Mouse (Mus musculus) adrenal gland, postnatal 4 days (tissue): ENCODE data around the gene Gm10961. TPM values are rescaled to one million over a fixed set of nuclear protein-coding genes. Genes with fewer than 3 reads are reported as not detected.
A peak's percentile ranks its signal among the peaks of the same experiment; 100 is the strongest.
"Not testable (repeated sequence)": the region's sequence is repeated elsewhere in the genome, so short reads cannot be mapped to it uniquely, and the experiment has no call there.

Source experiments
- DNase-seq, 2 experiments: peaks; one replicate each; pipeline ENCODE4 v3.0.0; 2021 to 2022; ENCODE audit warnings: low spot score in 2 of 2, mixed read lengths in 2 of 2
- total RNA-seq, 2 experiments: library from RNA; stranded (reverse); gene quantifications; 2 replicates each; pipeline ENCODE4 v1.2.3; 2021

The Gm10961 gene
- total RNA-seq, 2 experiments from 2014 or later, result not detected

- DNase-seq, result peak; percentile 36 to 51
Measured at GRCm38 (mm10) chr3:107612902-107613525, 18.1 kb upstream of the Gm10961 start.

- DNase-seq, result no peak
Measured at GRCm38 (mm10) chr3:107617800-107618199, 13.3 kb upstream of the Gm10961 start.

DNA sequence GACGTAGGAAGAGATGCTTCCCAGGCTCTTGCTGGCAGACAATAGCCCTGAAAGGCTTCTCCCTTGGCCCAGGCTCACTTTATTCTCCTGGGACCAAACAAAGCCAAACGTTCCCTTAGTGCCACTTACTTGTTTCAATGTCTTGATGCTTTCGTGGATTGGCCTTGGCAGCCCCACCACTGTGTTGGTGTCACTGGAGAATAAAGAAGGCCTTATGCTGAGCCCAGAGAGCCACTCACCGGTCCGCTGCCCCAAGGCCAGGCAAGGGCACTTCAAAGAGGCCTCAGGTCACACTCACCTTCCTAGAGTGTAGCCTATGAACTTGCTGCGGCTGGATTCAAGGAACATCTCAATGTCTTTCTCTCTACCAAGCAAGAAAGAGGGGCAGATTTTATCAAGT lies 11.2 kb upstream of the Gm10961 start:
- no peak for DNase-seq

DNA sequence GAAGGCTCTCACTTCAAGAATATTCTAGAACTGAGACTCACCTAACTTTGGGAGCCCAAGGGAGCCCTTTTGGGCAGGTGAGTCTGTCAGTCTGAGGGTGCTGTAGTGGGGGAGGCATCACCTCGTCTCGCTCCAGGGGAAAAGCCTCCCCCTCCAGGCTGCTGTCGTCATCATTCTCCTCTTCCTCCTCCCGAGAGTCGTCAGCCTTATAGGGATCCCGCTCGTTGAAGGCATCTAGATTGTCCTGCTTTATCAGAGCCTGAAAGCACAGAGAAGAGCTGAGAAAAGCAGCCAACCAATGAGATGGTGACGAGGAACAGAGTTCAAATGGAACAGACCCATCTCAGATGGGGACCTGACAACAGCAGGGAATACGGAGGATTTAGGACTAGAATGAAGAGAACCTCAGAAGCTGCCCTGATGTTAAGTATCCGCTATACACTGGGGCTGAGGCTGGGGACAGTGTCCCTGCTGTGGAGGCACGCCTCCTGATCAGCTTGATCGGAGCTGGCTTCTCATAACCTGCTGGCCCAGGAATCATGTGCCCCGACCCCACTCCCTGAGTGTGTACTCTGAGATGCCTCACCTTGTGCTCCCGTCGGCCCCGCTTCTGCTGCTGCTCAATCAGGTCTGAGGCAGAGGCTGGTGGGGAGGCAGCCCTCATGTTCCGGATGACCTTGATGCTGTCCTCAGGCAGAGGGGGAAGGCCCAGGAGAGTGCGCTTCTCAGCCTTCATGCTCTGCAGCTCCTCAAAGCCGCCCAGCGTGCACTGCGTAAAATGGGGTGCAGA lies 9.6 kb upstream of the Gm10961 start:
- DNase-seq, result no peak

DNA sequence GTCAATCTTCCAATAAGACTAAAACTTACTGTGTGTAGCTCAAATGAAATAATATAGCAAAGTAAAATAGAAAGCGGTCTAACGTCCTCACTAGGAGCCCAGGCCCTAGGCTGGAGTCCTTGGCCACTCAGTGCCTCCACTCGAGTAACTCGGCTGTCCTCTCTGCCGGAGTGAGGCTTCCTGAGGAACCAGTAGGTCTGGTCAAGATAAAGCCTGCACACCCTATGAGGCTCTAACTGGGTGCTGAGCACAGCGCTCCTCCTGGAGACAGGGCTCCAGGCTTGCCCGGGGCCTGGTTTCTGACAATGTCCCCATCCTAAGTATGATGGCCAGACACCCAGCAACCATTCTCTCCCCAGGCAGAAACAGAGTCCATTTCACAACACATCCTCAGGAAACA lies 8.6 kb upstream of the Gm10961 start:
- DNase-seq, result no peak

DNA sequence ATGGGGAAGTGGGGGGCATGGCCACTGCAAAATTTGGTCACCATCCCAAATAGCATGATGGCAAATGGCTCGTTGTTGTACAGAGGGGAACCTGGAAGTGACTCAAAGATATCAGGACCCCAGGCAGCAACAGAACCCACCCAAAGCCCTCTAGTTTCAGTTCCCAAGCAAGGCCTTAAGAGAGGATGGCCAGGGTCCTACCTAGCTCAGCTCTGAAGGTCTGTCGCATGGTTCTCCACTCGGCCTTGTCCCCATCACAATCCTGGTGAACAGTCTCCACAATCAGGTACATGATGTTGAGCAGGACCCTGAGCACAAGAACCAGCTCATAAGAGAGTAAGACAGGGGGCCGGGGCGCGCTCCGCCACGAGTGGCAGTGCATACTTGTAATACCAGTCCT lies 6.7 kb upstream of the Gm10961 start:
- DNase-seq, result no peak

GRCm38 (mm10) chr3:107625536-107625935 lies 5.6 kb upstream of the Gm10961 start:
- no peak for DNase-seq

- no peak for DNase-seq
Measured at GRCm38 (mm10) chr3:107626751-107627150, 4.4 kb upstream of the Gm10961 start.

GRCm38 (mm10) chr3:107627641-107628040 lies 3.5 kb upstream of the Gm10961 start:
- DNase-seq, result no peak

GRCm38 (mm10) chr3:107628551-107628950 lies 2.6 kb upstream of the Gm10961 start:
- DNase-seq, result no peak

- DNase-seq, result no peak
Measured at GRCm38 (mm10) chr3:107629411-107629810, 1.7 kb upstream of the Gm10961 start.

GRCm38 (mm10) chr3:107631523-107631958 lies 419 bp downstream of the Gm10961 start, which contains the start of gene Strip1:
TSS of gene Strip1 (minus strand) at chr3:107631694.
- peak; percentile 80 to 85 for DNase-seq

DNA sequence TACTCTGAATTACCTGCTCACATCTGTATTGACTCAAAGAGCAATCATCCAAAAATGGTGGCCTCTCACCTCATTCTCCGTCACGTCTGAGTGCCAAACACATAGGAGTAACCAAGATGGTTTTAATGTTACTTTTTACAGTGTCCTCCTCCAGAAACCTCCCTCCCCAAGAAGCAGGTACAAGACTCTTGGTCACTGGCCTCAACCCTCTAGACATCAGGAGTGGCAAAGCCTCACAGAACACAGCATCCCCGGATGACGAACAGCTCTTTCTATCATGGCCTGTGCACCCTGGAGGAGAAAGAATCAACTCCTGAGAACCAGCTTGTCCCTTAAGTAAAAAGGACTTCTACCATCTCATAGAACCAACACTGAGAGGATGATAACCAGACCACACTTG lies 1.7 kb downstream of the Gm10961 start:
- DNase-seq, result no peak

- DNase-seq, result no peak
Measured at GRCm38 (mm10) chr3:107633906-107634305, 2.8 kb downstream of the Gm10961 start.

GRCm38 (mm10) chr3:107635836-107636235 lies 4.7 kb downstream of the Gm10961 start:
- no peak for DNase-seq

DNA sequence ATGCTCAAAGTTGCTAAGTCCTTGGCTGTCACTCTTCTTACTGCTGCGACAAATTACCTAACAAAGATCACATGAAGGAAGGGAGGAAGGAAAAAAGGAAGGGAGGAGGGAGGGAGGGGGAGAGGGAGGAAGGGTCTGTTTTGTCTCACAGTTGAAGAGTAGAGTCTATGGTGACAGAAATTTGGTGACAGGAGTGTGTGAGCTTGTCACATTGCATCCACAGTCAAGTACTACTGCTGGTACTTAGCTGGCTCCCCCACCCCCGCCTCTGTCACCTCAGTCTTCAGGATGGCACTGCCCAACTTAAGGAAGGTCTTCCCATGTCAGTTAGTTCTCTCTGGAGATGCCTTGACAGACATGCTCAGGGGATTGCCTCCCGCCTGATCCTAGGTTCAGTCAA lies 5.1 kb downstream of the Gm10961 start:
- no peak for DNase-seq

DNA sequence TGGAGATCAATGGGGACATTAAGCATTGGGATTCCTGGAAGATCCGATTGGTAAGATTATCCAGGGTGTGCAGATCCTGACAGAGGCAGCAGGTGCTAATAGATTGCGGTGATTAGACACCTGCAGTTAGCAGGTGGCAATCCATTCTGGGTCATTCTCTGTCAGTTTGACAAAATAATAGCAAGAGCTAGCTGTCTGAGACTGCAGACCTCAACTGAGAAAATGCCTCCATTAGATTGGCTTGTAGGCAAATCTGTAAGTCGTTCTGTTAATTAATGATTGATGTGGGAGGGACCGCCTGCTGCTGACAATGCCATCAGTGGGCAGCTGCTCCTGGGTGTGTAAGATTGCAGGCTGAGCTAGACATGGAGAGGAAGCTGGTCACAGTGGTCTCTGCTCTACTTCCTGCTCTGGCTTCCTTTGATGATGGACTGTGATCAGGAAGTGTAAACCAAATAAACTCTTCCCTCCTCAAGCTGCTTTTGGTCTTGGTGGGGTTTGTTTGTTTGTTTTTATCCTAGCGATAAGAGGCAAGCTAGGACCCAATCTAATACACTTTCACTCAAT lies 6.6 kb downstream of the Gm10961 start:
- no peak for DNase-seq

- no peak for DNase-seq
Measured at GRCm38 (mm10) chr3:107646947-107647346, 15.8 kb downstream of the Gm10961 start.

DNA sequence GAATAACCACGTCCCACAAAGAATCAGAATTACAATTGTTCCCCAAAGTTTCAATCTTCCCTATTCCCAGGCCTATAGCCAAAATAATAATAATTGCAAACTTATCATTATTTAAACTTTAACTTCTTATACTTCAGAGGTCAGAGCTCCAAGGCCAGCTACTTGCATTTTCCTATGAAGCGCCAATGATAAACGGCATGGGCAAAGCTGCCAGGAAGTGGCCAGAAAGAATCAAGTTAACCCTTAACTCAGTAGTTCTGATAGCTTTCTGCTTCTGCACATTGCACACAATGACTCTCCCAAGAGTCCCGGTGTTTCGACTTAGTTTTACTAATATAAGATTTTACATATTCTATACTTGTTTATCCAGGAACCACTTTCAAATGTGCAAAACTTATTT lies 19.2 kb downstream of the Gm10961 start:
- not testable (repeated sequence) for DNase-seq

DNA sequence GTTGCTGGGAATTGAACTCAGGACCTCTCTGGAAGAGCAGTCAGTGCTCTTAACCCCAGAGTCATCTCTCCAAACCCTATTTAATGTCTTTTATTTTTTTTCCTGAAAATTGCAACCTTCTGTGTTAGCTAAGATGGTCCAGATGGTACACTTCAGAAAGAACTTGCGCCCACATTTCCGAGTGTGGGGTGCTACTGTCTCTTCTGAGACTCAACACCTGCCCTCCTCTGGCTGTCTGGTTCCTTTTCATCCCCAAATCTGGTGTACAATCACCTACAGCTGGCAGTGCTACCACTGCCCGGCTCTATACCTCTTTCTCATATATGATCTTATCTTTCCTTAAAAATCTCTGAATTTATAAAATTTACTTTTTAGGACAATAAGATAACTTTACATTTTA lies 21.8 kb downstream of the Gm10961 start:
- DNase-seq, result no peak

DNA sequence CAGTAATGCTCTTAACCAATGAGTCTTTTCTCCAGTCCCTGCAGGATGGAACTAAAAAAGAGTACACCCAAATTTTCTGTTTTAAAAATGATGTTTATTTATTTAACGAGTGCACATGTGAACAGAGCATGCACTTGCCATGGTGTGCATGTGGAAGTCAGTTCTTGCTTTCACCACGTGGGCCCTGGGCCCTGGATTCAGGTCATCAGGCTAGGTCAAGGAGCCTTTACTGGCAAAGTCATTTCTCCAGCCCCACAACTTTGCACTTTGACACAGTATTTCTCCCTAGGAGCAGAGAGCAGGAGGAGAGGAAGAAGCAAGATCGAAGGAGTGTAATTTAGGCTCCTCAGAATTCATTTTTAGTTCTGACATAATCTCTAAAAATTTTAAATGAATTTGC lies 23.7 kb downstream of the Gm10961 start:
- no peak for DNase-seq

- no peak for DNase-seq
Measured at GRCm38 (mm10) chr3:107655491-107655890, 24.4 kb downstream of the Gm10961 start.
